Mouse (Mus musculus) ES-E14 (cell line): ENCODE data around the gene Notch2. TPM values are rescaled to one million over a fixed set of nuclear protein-coding genes. Genes with fewer than 3 reads are reported as not detected.

Source experiments
- DNase-seq: peaks from one replicate; pipeline ENCODE4 v3.0.0-alpha.2; 2013; ENCODE audit warnings: low read depth, low spot score
- H3K27ac ChIP-seq: 2 replicates; pipeline ENCODE4 v1.5.1; 2012; ENCODE audit warnings: low read depth, mild to moderate bottlenecking, low read length, moderate library complexity, mixed read lengths; ENCODE audit not compliant: poor library complexity, insufficient read depth, severe bottlenecking
- H3K36me3 ChIP-seq: 2 replicates; pipeline ENCODE4 v1.6.1; 2012; ENCODE audit warnings: mild to moderate bottlenecking, low read length, moderate library complexity, mixed read lengths; ENCODE audit not compliant: control insufficient read depth, poor library complexity, insufficient read depth, severe bottlenecking
- H3K4me1 ChIP-seq, 2 experiments: fragments of 150-350 bp in 1 of 2; sonication (generic) in 1 of 2; 2 replicates each; pipeline ENCODE4 v1.6.1; 2012; ENCODE audit warnings: low read length in 2 of 2, mild to moderate bottlenecking in 1 of 2, mixed read lengths in 1 of 2; ENCODE audit not compliant: control insufficient read depth in 2 of 2, insufficient read depth in 2 of 2, poor library complexity in 1 of 2
- H3K4me3 ChIP-seq, 2 experiments: fragments of 150-350 bp in 1 of 2; sonication (generic) in 1 of 2; 2 replicates each; pipeline ENCODE4 v1.5.1; 2012; ENCODE audit warnings: low read length in 2 of 2, low read depth in 1 of 2, mild to moderate bottlenecking in 1 of 2, mixed read lengths in 1 of 2; ENCODE audit not compliant: insufficient read depth in 1 of 2, poor library complexity in 1 of 2, severe bottlenecking in 1 of 2
- H3K9ac ChIP-seq: 2 replicates; pipeline ENCODE4 v1.6.1; 2012; ENCODE audit warnings: low read depth, mild to moderate bottlenecking, low read length, mixed read lengths; ENCODE audit not compliant: poor library complexity, insufficient read depth, severe bottlenecking
- H3K9me3 ChIP-seq: fragments of 150-350 bp; sonication (generic); 2 replicates; pipeline ENCODE4 v1.6.1; 2012; ENCODE audit warnings: low read depth, mild to moderate bottlenecking, low read length; ENCODE audit not compliant: control insufficient read depth, insufficient read depth
- CHD2 ChIP-seq: IDR thresholded peaks from 2 replicates; pipeline ENCODE4 v1.6.1; 2014; ENCODE audit warnings: mild to moderate bottlenecking, low read depth, low read length, inconsistent platforms
- HCFC1 ChIP-seq: IDR thresholded peaks from 2 replicates; pipeline ENCODE4 v1.6.1; 2012; ENCODE audit warnings: low read length, inconsistent platforms, borderline replicate concordance; ENCODE audit not compliant: insufficient read depth
- MAFK ChIP-seq: IDR thresholded peaks from 2 replicates; pipeline ENCODE4 v1.6.1; 2014; ENCODE audit warnings: mild to moderate bottlenecking, low read depth, low read length, inconsistent platforms; ENCODE audit not compliant: insufficient read depth
- ZC3H11A ChIP-seq: IDR thresholded peaks from 2 replicates; pipeline ENCODE4 v1.6.1; 2012; ENCODE audit warnings: low read depth, mild to moderate bottlenecking, inconsistent platforms, low read length, borderline replicate concordance
- ZNF384 ChIP-seq: IDR thresholded peaks from 2 replicates; pipeline ENCODE4 v1.6.1; 2012; ENCODE audit warnings: low read depth, low read length, inconsistent platforms
- in situ Hi-C, 2 experiments: fragments of 600-800 bp; cut with MboI; formaldehyde crosslinking; loops; one replicate each; pipeline ENCODE4 v1.15.1; 2025; ENCODE audit warnings: low sequenced_read_pairs in 2 of 2, inconsistent platforms in 1 of 2; ENCODE audit not compliant: unreplicated experiment in 2 of 2
- total RNA-seq: library from RNA; depleted of rRNA; stranded (reverse); fragments of 300-350 nt; gene quantifications from 2 replicates; pipeline ENCODE4 v1.2.3, GENCODE M21; 2012

Gene Notch2
- total RNA-seq, 1 experiment = 41.5 TPM

DNA sequence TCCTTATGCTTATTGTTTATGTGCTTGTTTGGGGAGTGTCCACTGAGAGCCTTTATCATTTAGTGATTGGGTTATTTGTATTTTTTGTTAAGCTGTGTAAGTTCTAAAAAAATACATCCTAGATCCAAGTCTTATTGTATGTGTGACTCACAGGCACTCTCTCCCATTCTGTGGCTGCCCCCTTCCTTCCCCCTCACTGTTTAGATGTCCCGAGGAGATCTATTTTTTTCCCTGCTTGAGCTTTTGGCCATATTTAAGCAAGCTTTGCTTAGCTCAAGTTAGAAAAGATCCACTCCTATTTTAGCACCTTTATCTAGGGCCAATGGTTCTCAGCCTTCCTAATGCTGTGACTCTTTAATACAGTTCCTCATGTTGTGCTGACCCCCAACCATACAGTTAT, 65.5 kb downstream of the Notch2 start:
- H3K9me3 ChIP-seq = no peaks in the 10 kb centered on the region
- no peak overlapping the region for H3K4me3 ChIP-seq
- no peak overlapping the region for H3K27ac ChIP-seq
- peaks cover 9% of the 10 kb centered on the region; the same call in 1 of the 2 replicates for H3K36me3 ChIP-seq
- in situ Hi-C loops = no loop called here
- peaks cover 0 to 3% of the 10 kb centered on the region in 2 experiments; a peak in 1 of 4 replicates for H3K4me1 ChIP-seq
- TF ChIP-seq MAFK (no peak), CHD2 (no peak), HCFC1 (no peak), ZNF384 (no peak), ZC3H11A (no peak)
- DNase-seq = no peak
- no peak overlapping the region for H3K9ac ChIP-seq

GRCm38 (mm10) chr3:98079601-98080215, 66.4 kb downstream of the Notch2 start:
- Histone ChIP-seq H3K27ac (no peak overlapping the region), H3K9ac (no peak overlapping the region), H3K4me3 (no peak overlapping the region), H3K36me3 (peaks cover 9% of the 10 kb centered on the region; the same call in 1 of the 2 replicates), H3K4me1 (peaks cover 0 to 7% of the 10 kb centered on the region in 2 experiments; a peak in 2 of 4 replicates), H3K9me3 (no peaks in the 10 kb centered on the region)
- in situ Hi-C loops = no loop called here
- TF ChIP-seq ZNF384 (no peak), ZC3H11A (no peak), MAFK (no peak), CHD2 (no peak), HCFC1 (no peak)
- DNase-seq = no peak

DNA sequence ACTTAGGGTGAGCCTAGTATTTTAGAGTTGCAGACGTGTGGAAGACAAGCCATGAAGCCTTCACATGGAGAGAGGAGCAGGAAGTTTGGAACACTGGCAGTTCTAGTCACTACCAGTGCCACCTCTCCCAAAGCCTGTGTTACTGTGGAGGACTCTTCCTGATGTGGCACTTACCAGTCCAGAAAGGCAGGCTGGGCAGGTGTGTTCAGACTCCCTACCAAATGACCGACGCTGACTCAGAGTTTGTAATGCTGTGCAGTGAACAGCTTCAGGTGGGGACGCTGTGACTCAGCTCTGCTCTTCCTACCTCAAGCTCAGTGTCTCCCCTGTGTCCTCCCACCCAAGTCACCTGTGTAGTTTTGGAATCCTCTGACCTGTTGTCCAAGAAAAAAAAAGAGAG, 67.3 kb downstream of the Notch2 start:
- Histone ChIP-seq H3K9me3 (no peaks in the 10 kb centered on the region), H3K27ac (no peak overlapping the region), H3K36me3 (peaks cover 9% of the 10 kb centered on the region; the same call in 1 of the 2 replicates), H3K4me1 (peaks cover 0 to 14% of the 10 kb centered on the region in 2 experiments; a peak in 3 of 4 replicates), H3K4me3 (no peak overlapping the region), H3K9ac (no peak overlapping the region)
- no peak for TF ChIP-seq ZC3H11A
- no peak for TF ChIP-seq HCFC1
- TF ChIP-seq MAFK = no peak
- TF ChIP-seq ZNF384 = no peak
- TF ChIP-seq CHD2 = no peak
- DNase-seq = no peak
- in situ Hi-C loops = no loop called here

DNA sequence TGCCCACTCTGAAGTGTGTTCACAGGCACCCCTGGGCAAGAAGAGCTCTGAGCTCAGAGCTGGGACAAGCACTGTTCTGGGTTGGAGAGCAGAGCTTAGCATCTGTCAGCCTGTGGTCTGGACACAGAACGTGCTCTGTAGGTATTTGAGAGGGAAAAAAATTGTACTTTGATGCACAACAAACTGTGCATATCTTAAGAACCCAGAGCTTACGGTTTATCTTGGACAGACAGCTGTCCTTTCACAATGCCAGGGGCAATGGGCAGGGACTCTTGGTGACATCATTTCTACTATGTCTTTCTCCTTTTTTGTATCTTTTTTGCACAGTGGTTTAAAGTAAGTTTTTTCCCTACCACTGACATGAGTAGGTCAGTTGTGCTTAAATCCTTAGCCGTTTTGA, 68.9 kb downstream of the Notch2 start:
- H3K9me3 ChIP-seq = no peaks in the 10 kb centered on the region
- no peak overlapping the region for H3K9ac ChIP-seq
- DNase-seq = no peak
- peaks cover 9% of the 10 kb centered on the region; the same call in 1 of the 2 replicates for H3K36me3 ChIP-seq
- in situ Hi-C loops = no loop called here
- H3K27ac ChIP-seq = no peak overlapping the region
- peaks cover 3 to 22% of the 10 kb centered on the region in 2 experiments; a peak in 3 of 4 replicates for H3K4me1 ChIP-seq
- H3K4me3 ChIP-seq = no peak overlapping the region
- TF ChIP-seq HCFC1 = no peak
- no peak for TF ChIP-seq ZNF384
- no peak for TF ChIP-seq MAFK

DNA sequence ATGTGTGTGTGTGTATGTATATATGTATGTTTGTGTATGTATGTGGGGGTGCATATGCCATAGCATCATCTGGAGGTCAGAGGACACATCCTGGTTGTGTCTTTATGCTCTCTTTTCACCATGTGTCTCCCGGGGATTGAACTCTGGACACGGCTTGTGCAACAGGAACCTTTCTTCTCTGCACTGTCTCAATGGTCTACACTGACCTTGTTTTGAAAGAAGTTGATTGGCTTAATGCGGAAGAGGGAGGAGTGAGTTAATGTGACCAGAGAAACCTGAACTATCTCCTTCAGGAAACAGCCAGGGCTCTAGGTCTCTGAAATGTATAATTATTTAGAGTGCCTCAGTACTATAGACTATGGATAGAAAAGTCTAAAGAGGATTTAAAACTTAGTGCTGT, 69.6 kb downstream of the Notch2 start:
- H3K9ac ChIP-seq = no peak overlapping the region
- DNase-seq = no peak
- TF ChIP-seq CHD2 (no peak), ZNF384 (no peak), ZC3H11A (no peak), MAFK (no peak), HCFC1 (no peak)
- in situ Hi-C loops = no loop called here
- no peak overlapping the region for H3K4me3 ChIP-seq
- peaks cover 3 to 22% of the 10 kb centered on the region in 2 experiments; a peak in 3 of 4 replicates for H3K4me1 ChIP-seq
- no peak overlapping the region for H3K27ac ChIP-seq
- peaks cover 9% of the 10 kb centered on the region; the same call in 1 of the 2 replicates for H3K36me3 ChIP-seq
- no peaks in the 10 kb centered on the region for H3K9me3 ChIP-seq
